Mouse (Mus musculus): ENCODE data around the gene Izumo4.

Gene Izumo4

GRCm38 (mm10) chr10:80669018-80669417, 33.0 kb upstream of the Izumo4 start:
- DNase-seq (ENCODE audit: extremely low read depth, low read depth, low spot score) = no peak

- no peak for DNase-seq (ENCODE audit: extremely low read depth, low read depth, low spot score)
Measured at GRCm38 (mm10) chr10:80669737-80670485, 32.1 kb upstream of the Izumo4 start.

GRCm38 (mm10) chr10:80670531-80670930, 31.5 kb upstream of the Izumo4 start:
- no peak for DNase-seq (ENCODE audit: extremely low read depth, low read depth, low spot score)

- DNase-seq (ENCODE audit: extremely low read depth, low read depth, low spot score) = no peak
Measured at GRCm38 (mm10) chr10:80671251-80671650, 30.7 kb upstream of the Izumo4 start.

GRCm38 (mm10) chr10:80671936-80672690, 29.9 kb upstream of the Izumo4 start:
- DNase-seq (ENCODE audit: extremely low read depth, low read depth, low spot score) = no peak

GRCm38 (mm10) chr10:80673690-80674089, 28.3 kb upstream of the Izumo4 start:
- DNase-seq (ENCODE audit: extremely low read depth, low read depth, low spot score) = no peak

GRCm38 (mm10) chr10:80674161-80674711, 27.7 kb upstream of the Izumo4 start:
- DNase-seq (ENCODE audit: extremely low read depth, low read depth, low spot score) = no peak

GRCm38 (mm10) chr10:80674851-80675404, 27.1 kb upstream of the Izumo4 start:
- DNase-seq (ENCODE audit: extremely low read depth, low read depth, low spot score) = no peak

- no peak for DNase-seq (ENCODE audit: extremely low read depth, low read depth, low spot score)
Measured at GRCm38 (mm10) chr10:80675405-80676197, 26.4 kb upstream of the Izumo4 start.

GRCm38 (mm10) chr10:80676198-80676928, 25.6 kb upstream of the Izumo4 start:
- peak; percentile 82 for DNase-seq (ENCODE audit: extremely low read depth, low read depth, low spot score)

- DNase-seq (ENCODE audit: extremely low read depth, low read depth, low spot score) = peak; percentile 76
Measured at GRCm38 (mm10) chr10:80677128-80677875, 24.7 kb upstream of the Izumo4 start.

GRCm38 (mm10) chr10:80677942-80678436, 24.0 kb upstream of the Izumo4 start, which contains the start of gene Mknk2:
Gene Mknk2 (minus strand): TSS chr10:80678112.
- peak; percentile 61 for DNase-seq (ENCODE audit: extremely low read depth, low read depth, low spot score)

- no peak for DNase-seq (ENCODE audit: extremely low read depth, low read depth, low spot score)
Measured at GRCm38 (mm10) chr10:80678601-80679377, 23.2 kb upstream of the Izumo4 start.

- peak; percentile 81 for DNase-seq (ENCODE audit: extremely low read depth, low read depth, low spot score)
Measured at GRCm38 (mm10) chr10:80679556-80680259, 22.3 kb upstream of the Izumo4 start.

- DNase-seq (ENCODE audit: extremely low read depth, low read depth, low spot score) = no peak
Measured at GRCm38 (mm10) chr10:80680260-80680696, 21.7 kb upstream of the Izumo4 start.

GRCm38 (mm10) chr10:80682003-80682402, 20.0 kb upstream of the Izumo4 start:
- DNase-seq (ENCODE audit: extremely low read depth, low read depth, low spot score) = no peak

GRCm38 (mm10) chr10:80683647-80684046, 18.3 kb upstream of the Izumo4 start:
- no peak for DNase-seq (ENCODE audit: extremely low read depth, low read depth, low spot score)

GRCm38 (mm10) chr10:80684214-80684613, 17.8 kb upstream of the Izumo4 start:
- DNase-seq (ENCODE audit: extremely low read depth, low read depth, low spot score) = no peak

Measured in fat pad, adult 2 months (tissue).